Mouse (Mus musculus): Measurements from ENCODE around the gene Skiv2l.

DNA sequence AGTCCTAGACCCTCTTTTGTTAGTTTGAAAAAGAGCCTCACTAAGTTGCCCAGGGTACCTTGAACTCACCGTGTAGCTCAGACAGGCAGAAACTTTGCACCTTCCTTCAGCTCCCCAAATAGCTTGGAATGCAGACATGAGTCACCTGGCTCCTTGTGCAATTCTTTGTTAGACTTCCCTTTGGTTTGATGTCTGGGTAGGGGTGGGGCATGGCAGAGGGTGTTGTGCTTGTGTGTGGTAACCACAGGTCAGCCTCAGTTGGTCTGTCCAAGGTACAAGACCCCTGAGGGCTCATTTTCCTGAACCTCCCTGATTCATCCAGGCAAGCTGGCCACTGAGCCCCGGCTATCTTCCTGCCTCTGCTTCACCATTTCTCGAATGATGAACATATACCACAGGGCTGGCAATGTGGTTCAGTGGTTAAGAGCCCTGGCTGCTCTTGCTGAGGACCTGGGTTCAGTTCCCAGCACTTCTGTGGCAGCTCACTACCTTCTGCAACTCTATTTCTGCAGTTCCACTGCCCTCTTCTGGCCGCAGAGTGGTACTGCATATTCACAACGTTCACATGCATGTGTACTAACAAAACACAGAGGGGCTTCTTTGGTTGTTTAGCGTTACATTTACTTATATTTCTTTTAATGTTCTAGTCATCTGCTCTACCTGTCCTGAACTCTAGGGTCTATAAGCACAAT, 45.0 kb downstream of the Skiv2l start:
- TF ChIP-seq CTCF (IDR thresholded peaks at IDR 0.05; ENCODE audit: low read depth, low read length), result peak; percentile 46
- no peak for TF ChIP-seq POLR2A (IDR thresholded peaks at IDR 0.05; ENCODE audit: extremely low read depth, insufficient read depth, low read length)
